Mouse (Mus musculus) lung, adult 2 months (tissue): ENCODE results near the gene U2surp.

Experiments used
- CTCF ChIP-seq: fragments of 200-500 bp; IDR thresholded peaks from 2 replicates; pipeline ENCODE4 v1.5.1; 2011; ENCODE audit warnings: mild to moderate bottlenecking, low read length, control low read depth; ENCODE audit not compliant: insufficient read depth
- POLR2A ChIP-seq: fragments of 200-500 bp; IDR thresholded peaks from 2 replicates; pipeline ENCODE4 v1.6.1; 2011; ENCODE audit warnings: low read depth, mild to moderate bottlenecking, control low read depth, low read length, borderline replicate concordance; ENCODE audit errors: extremely low read depth

DNA sequence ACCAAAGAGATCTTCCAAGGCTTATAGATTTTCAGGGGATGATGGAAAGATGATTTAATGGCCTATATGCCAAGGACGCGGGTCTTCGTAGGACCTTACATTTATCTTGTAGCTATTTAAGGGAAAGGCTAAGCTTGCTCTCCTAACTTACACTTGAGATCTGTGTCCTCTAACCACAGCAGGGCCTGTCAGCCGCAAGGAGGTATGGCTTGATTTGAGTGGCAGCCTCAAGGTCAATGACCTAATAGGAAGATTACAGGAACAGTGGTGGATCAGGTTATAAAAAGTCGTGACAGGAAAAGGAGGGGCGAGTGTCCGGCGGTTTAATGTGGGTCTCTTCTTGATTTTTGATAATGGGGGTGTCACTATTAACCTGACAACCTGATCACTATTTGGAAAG is 61.2 kb downstream of the U2surp start:
- TF ChIP-seq POLR2A (no peak), CTCF (no peak)
